Mouse (Mus musculus): ENCODE measurements around the gene Mctp1.
"Not testable (repeated sequence)": the region's sequence is repeated elsewhere in the genome, so short reads cannot be mapped to it uniquely, and the experiment has no call there.

Mctp1 gene

GRCm38 (mm10) chr13:76383972-76384663 lies at the start of gene Mctp1:
Gene Mctp1, plus strand, starts transcription at chr13:76384535.
- no peak for DNase-seq (ENCODE audit: low read depth)

GRCm38 (mm10) chr13:76345941-76346340 lies 38.4 kb upstream of the Mctp1 start:
- not testable (repeated sequence) for DNase-seq (ENCODE audit: low read depth)

GRCm38 (mm10) chr13:76358720-76359119 lies 25.6 kb upstream of the Mctp1 start:
- no peak for DNase-seq (ENCODE audit: low read depth)

GRCm38 (mm10) chr13:76384664-76385435 lies 515 bp downstream of the Mctp1 start:
- no peak for DNase-seq (ENCODE audit: low read depth)

- DNase-seq (ENCODE audit: low read depth): no peak
These were observed 4.3 kb downstream of the Mctp1 start for GRCm38 (mm10) chr13:76388615-76389014.

- DNase-seq (ENCODE audit: low read depth): no peak
These were observed 7.6 kb downstream of the Mctp1 start for GRCm38 (mm10) chr13:76391920-76392319.

- DNase-seq (ENCODE audit: low read depth): no peak
These were observed 8.8 kb downstream of the Mctp1 start for GRCm38 (mm10) chr13:76393106-76393505.

- DNase-seq (ENCODE audit: low read depth): no peak
These were observed 11.6 kb downstream of the Mctp1 start for GRCm38 (mm10) chr13:76395906-76396305.

- no peak for DNase-seq (ENCODE audit: low read depth)
These were observed 25.0 kb downstream of the Mctp1 start for GRCm38 (mm10) chr13:76409296-76409695.

GRCm38 (mm10) chr13:76410665-76411064 lies 26.3 kb downstream of the Mctp1 start:
- DNase-seq (ENCODE audit: low read depth): no peak

GRCm38 (mm10) chr13:76415346-76415745 lies 31.0 kb downstream of the Mctp1 start:
- no peak for DNase-seq (ENCODE audit: low read depth)

- no peak for DNase-seq (ENCODE audit: low read depth)
These were observed 35.8 kb downstream of the Mctp1 start for GRCm38 (mm10) chr13:76420111-76420510.

- DNase-seq (ENCODE audit: low read depth): no peak
These were observed 36.7 kb downstream of the Mctp1 start for GRCm38 (mm10) chr13:76421075-76421474.

GRCm38 (mm10) chr13:76422124-76422523 lies 37.8 kb downstream of the Mctp1 start:
- DNase-seq (ENCODE audit: low read depth): no peak

GRCm38 (mm10) chr13:76429456-76429855 lies 45.1 kb downstream of the Mctp1 start:
- no peak for DNase-seq (ENCODE audit: low read depth)

GRCm38 (mm10) chr13:76429927-76430326 lies 45.6 kb downstream of the Mctp1 start:
- no peak for DNase-seq (ENCODE audit: low read depth)

- DNase-seq (ENCODE audit: low read depth): no peak
These were observed 47.6 kb downstream of the Mctp1 start for GRCm38 (mm10) chr13:76431946-76432345.

- no peak for DNase-seq (ENCODE audit: low read depth)
These were observed 49.1 kb downstream of the Mctp1 start for GRCm38 (mm10) chr13:76433438-76433837.

GRCm38 (mm10) chr13:76436426-76436825 lies 52.1 kb downstream of the Mctp1 start:
- no peak for DNase-seq (ENCODE audit: low read depth)

- DNase-seq (ENCODE audit: low read depth): no peak
These were observed 54.4 kb downstream of the Mctp1 start for GRCm38 (mm10) chr13:76438765-76439164.

GRCm38 (mm10) chr13:76446059-76446458 lies 61.7 kb downstream of the Mctp1 start:
- DNase-seq (ENCODE audit: low read depth): no peak

- no peak for DNase-seq (ENCODE audit: low read depth)
These were observed 63.2 kb downstream of the Mctp1 start for GRCm38 (mm10) chr13:76447528-76447927.

GRCm38 (mm10) chr13:76451526-76451925 lies 67.2 kb downstream of the Mctp1 start:
- not testable (repeated sequence) for DNase-seq (ENCODE audit: low read depth)

All from fibroblast of lung, adult 2 months (primary cell).